Mouse (Mus musculus) heart, postnatal 0 days (tissue): Measurements from ENCODE around the gene Glt6d1. TPM values are rescaled to one million over a fixed set of nuclear protein-coding genes. Genes with fewer than 3 reads are reported as not detected.

Experiments used
- ATAC-seq: fragments of 200-750 bp; cut with Nextera tagmentation; 2 replicates; pipeline ENCODE4 v1.8.0; 2017; ENCODE audit warnings: low read depth, moderate number of reproducible peaks, moderate library complexity; ENCODE audit not compliant: insufficient read depth
- DNase-seq: peaks from one replicate; pipeline ENCODE4 v3.0.0-alpha.2; 2016; ENCODE audit warnings: low spot score
- H3K27ac ChIP-seq: fragments of 300-500 bp; sonication (generic); 2 replicates; pipeline ENCODE4 v1.5.1; 2014; ENCODE audit warnings: low read depth, mild to moderate bottlenecking
- H3K27me3 ChIP-seq: fragments of 300-500 bp; sonication (generic); 2 replicates; pipeline ENCODE4 v1.6.1; 2014; ENCODE audit warnings: low read length, mixed read lengths; ENCODE audit not compliant: control insufficient read depth, insufficient read depth
- H3K36me3 ChIP-seq: fragments of 300-500 bp; sonication (generic); replicated peaks from 2 replicates; pipeline ENCODE4 v1.6.1; 2014; ENCODE audit warnings: low read length, mixed read lengths; ENCODE audit not compliant: control insufficient read depth, insufficient read depth
- H3K4me1 ChIP-seq: fragments of 300-500 bp; sonication (generic); 2 replicates; pipeline ENCODE4 v1.6.1; 2014; ENCODE audit warnings: antibody characterized with exemption; ENCODE audit not compliant: control insufficient read depth, insufficient read depth
- H3K4me2 ChIP-seq: fragments of 300-500 bp; sonication (generic); 2 replicates; pipeline ENCODE4 v1.6.1; 2014; ENCODE audit warnings: low read depth, mild to moderate bottlenecking, low read length, moderate library complexity
- H3K4me3 ChIP-seq: fragments of 300-500 bp; sonication (generic); 2 replicates; pipeline ENCODE4 v1.5.1; 2014; ENCODE audit warnings: low read depth, low read length
- H3K9ac ChIP-seq: fragments of 300-500 bp; sonication (generic); replicated peaks from 2 replicates; pipeline ENCODE4 v1.6.1; 2014; ENCODE audit warnings: low read depth, low read length, mixed read lengths
- H3K9me3 ChIP-seq: fragments of 300-500 bp; sonication (generic); replicated peaks from 2 replicates; pipeline ENCODE4 v1.6.1; 2016; ENCODE audit warnings: low read length; ENCODE audit not compliant: control insufficient read depth
- CTCF ChIP-seq: IDR thresholded peaks from 2 replicates; pipeline ENCODE4 v1.5.1; 2016; ENCODE audit warnings: antibody characterized with exemption, control low read depth, low read depth
- EP300 ChIP-seq: IDR thresholded peaks from 2 replicates; pipeline ENCODE4 v1.6.1; 2016; ENCODE audit warnings: antibody characterized with exemption, low read depth
- WGBS: fragments of 180-500 bp; shearing (Covaris S2); extraction: QIAGEN DNeasy Blood & Tissue Kit; methylation state at CpG from one replicate; pipeline ENCODE4 v1.1.7; 2014; 5-methylcytosine and 5-hydroxymethylcytosine counted together
- polyA plus RNA-seq: library from polyadenylated mRNA; unstranded; fragments of >200 nt; fragmentation: Nextera tagmentation; extraction: Ambion mirVana; gene quantifications from 2 replicates; pipeline ENCODE4 v1.2.1, GENCODE M21; 2015
- total RNA-seq: library from RNA; depleted of rRNA; stranded (reverse); fragments of >200 nt; gene quantifications from 2 replicates; pipeline ENCODE4 v1.2.3, GENCODE M21; 2014; ENCODE audit warnings: low replicate concordance

The Glt6d1 gene
- total and polyA plus RNA-seq, 2 experiments from 2014 or later = not detected

DNA sequence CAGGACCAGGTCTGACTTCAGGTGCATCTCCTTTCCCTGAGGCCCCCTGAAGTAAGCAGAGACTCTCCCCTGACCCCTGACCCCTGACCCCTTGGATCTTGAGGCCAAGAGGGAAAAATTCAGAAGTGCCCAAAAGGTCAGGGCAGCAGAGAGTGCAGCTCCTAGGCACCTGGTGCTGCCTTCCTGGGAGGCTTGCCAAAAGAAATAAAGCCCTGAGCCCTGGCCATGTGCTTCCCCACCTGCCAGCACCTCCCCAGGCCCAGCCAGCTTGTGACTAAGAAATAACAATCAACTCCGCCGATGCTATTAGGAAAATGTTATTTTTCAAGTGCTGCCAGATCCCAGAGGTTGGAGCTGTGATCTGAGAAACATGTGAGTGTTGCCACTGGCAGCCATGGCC is 46.4 kb upstream of the Glt6d1 start:
- Histone ChIP-seq H3K4me3 (no peak overlapping the region), H3K4me2 (no peak overlapping the region), H3K4me1 (peaks cover 4% of the 10 kb centered on the region), H3K9me3 (no peaks in the 10 kb centered on the region), H3K9ac (no peak overlapping the region), H3K36me3 (no peaks in the 10 kb centered on the region), H3K27me3 (peaks cover 39% of the 10 kb centered on the region), H3K27ac (no peak overlapping the region)
- DNase-seq = no peak
- no peak for TF ChIP-seq EP300
- TF ChIP-seq CTCF = no peak
- WGBS = 65% methylated on average over 2 of the region's 2 CpGs
- ATAC-seq = no peak

GRCm38 (mm10) chr2:25859891-25860290 is 44.2 kb upstream of the Glt6d1 start:
- DNase-seq = no peak
- Histone ChIP-seq H3K4me3 (no peak overlapping the region), H3K4me1 (peaks cover 4% of the 10 kb centered on the region), H3K27me3 (peaks cover 31% of the 10 kb centered on the region), H3K4me2 (no peak overlapping the region), H3K36me3 (no peaks in the 10 kb centered on the region), H3K27ac (no peak overlapping the region), H3K9me3 (no peaks in the 10 kb centered on the region), H3K9ac (no peak overlapping the region)
- TF ChIP-seq EP300 (no peak), CTCF (no peak)
- ATAC-seq = no peak
- 69% methylated on average over 3 of the region's 3 CpGs for WGBS

GRCm38 (mm10) chr2:25853998-25854397 is 38.4 kb upstream of the Glt6d1 start:
- no peak overlapping the region for H3K4me3 ChIP-seq
- ATAC-seq (no peak), DNase-seq (no peak)
- H3K9ac ChIP-seq = no peak overlapping the region
- H3K9me3 ChIP-seq = no peaks in the 10 kb centered on the region
- H3K4me1 ChIP-seq = no peaks in the 10 kb centered on the region
- H3K27ac ChIP-seq = no peak overlapping the region
- H3K36me3 ChIP-seq = no peaks in the 10 kb centered on the region
- TF ChIP-seq EP300 (no peak), CTCF (no peak)
- H3K4me2 ChIP-seq = no peak overlapping the region
- H3K27me3 ChIP-seq = no peaks in the 10 kb centered on the region
- 66% methylated on average over 5 of the region's 5 CpGs for WGBS

GRCm38 (mm10) chr2:25852626-25853025 is 37.0 kb upstream of the Glt6d1 start:
- Histone ChIP-seq H3K36me3 (no peaks in the 10 kb centered on the region), H3K9ac (no peak overlapping the region), H3K9me3 (no peaks in the 10 kb centered on the region), H3K27ac (no peak overlapping the region), H3K4me2 (no peak overlapping the region), H3K4me3 (no peak overlapping the region), H3K4me1 (no peaks in the 10 kb centered on the region), H3K27me3 (no peaks in the 10 kb centered on the region)
- peak; percentile 47; the same call in 1 of the 2 replicates for ATAC-seq
- WGBS = 12% methylated on average over 3 of the region's 3 CpGs
- TF ChIP-seq EP300 (no peak), CTCF (no peak)
- no peak for DNase-seq

DNA sequence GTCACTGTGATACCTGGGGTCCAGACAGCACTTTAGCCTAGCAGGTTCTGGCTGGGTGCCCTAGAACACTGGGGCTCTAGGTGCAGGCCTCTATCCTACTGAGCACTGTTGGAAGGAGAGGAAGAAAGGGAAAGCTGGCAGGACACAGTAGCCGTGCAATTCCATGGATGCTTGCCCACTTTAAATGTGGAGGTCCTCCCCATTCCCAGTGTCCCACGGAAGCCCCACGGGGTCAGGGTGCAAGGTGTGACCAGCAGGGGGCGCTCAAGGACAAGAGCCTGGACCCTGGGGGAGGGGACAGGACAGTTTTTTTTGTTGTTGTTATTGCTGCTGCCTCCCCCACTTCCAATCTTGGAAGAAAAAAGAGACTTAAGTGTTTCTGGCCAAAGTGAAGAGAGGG is 34.7 kb upstream of the Glt6d1 start:
- Histone ChIP-seq H3K27me3 (no peaks in the 10 kb centered on the region), H3K27ac (no peak overlapping the region), H3K4me2 (no peak overlapping the region), H3K9me3 (no peaks in the 10 kb centered on the region), H3K4me1 (no peaks in the 10 kb centered on the region), H3K36me3 (no peaks in the 10 kb centered on the region), H3K9ac (no peak overlapping the region), H3K4me3 (no peak overlapping the region)
- ATAC-seq (no peak), DNase-seq (no peak)
- WGBS = 12% methylated on average over 4 of the region's 4 CpGs
- no peak for TF ChIP-seq EP300
- peak; percentile 56 for TF ChIP-seq CTCF

- no peak for TF ChIP-seq EP300
- no peak for ATAC-seq
- Histone ChIP-seq H3K36me3 (no peaks in the 10 kb centered on the region), H3K27me3 (no peaks in the 10 kb centered on the region), H3K4me1 (no peaks in the 10 kb centered on the region), H3K9ac (no peak within 1 kb of the TSS), H3K9me3 (no peaks in the 10 kb centered on the region), H3K27ac (no peak within 1 kb of the TSS), H3K4me2 (no peak within 1 kb of the TSS), H3K4me3 (no peak within 1 kb of the TSS)
- WGBS = 72% methylated on average over 10 of the region's 16 CpGs
- no peak for DNase-seq
These were observed 31.6 kb upstream of the Glt6d1 start, which contains the start of gene Sohlh1 for GRCm38 (mm10) chr2:25847226-25847625. Gene Sohlh1, minus strand, starts transcription at chr2:25847248.
